Mouse (Mus musculus) midbrain, postnatal 0 days (tissue): ENCODE data around the gene Gm20716. TPM values are rescaled to one million over a fixed set of nuclear protein-coding genes. Genes with fewer than 3 reads are reported as not detected.

Source experiments
- ATAC-seq: fragments of 200-750 bp; cut with Nextera tagmentation; 2 replicates; pipeline ENCODE4 v1.8.0; 2017; ENCODE audit warnings: moderate number of reproducible peaks, mild to moderate bottlenecking, moderate TSS enrichment, moderate library complexity; ENCODE audit not compliant: low FRiP score
- DNase-seq: peaks from one replicate; pipeline ENCODE4 v3.0.0-alpha.2; 2015; ENCODE audit warnings: low spot score
- H3K27ac ChIP-seq: fragments of 300-500 bp; sonication (generic); 2 replicates; pipeline ENCODE4 v1.5.1; 2014; ENCODE audit warnings: low read depth, mild to moderate bottlenecking, low read length, mixed read lengths
- H3K27me3 ChIP-seq: fragments of 300-500 bp; sonication (generic); 2 replicates; pipeline ENCODE4 v1.6.1; 2014; ENCODE audit warnings: low read length, control low read depth, mixed read lengths; ENCODE audit not compliant: insufficient read depth
- H3K36me3 ChIP-seq: fragments of 300-500 bp; sonication (generic); 2 replicates; pipeline ENCODE4 v1.6.1; 2014; ENCODE audit warnings: low read length, control low read depth, mixed read lengths; ENCODE audit not compliant: insufficient read depth
- H3K4me1 ChIP-seq: fragments of 300-500 bp; sonication (generic); 2 replicates; pipeline ENCODE4 v1.6.1; 2014; ENCODE audit warnings: mild to moderate bottlenecking, control low read depth, antibody characterized with exemption, low read length, mixed read lengths; ENCODE audit not compliant: insufficient read depth
- H3K4me2 ChIP-seq: fragments of 300-500 bp; sonication (generic); 2 replicates; pipeline ENCODE4 v1.6.1; 2014; ENCODE audit warnings: low read depth, mild to moderate bottlenecking, low read length, mixed read lengths; ENCODE audit not compliant: poor library complexity, severe bottlenecking
- H3K4me3 ChIP-seq: fragments of 300-500 bp; sonication (generic); 2 replicates; pipeline ENCODE4 v1.5.1; 2014; ENCODE audit warnings: low read depth, mild to moderate bottlenecking, low read length, moderate library complexity
- H3K9ac ChIP-seq: fragments of 300-500 bp; sonication (generic); replicated peaks from 2 replicates; pipeline ENCODE4 v1.6.1; 2014; ENCODE audit warnings: mild to moderate bottlenecking, low read length, moderate library complexity, mixed read lengths; ENCODE audit not compliant: poor library complexity, severe bottlenecking
- H3K9me3 ChIP-seq: fragments of 300-500 bp; sonication (generic); 2 replicates; pipeline ENCODE4 v1.6.1; 2016; ENCODE audit warnings: low read length, control low read depth
- CTCF ChIP-seq: IDR thresholded peaks from 2 replicates; pipeline ENCODE4 v1.5.1; 2016; ENCODE audit warnings: antibody characterized with exemption, mild to moderate bottlenecking
- WGBS: fragments of 180-500 bp; shearing (Covaris S2); extraction: QIAGEN DNeasy Blood & Tissue Kit; methylation state at CpG from one replicate; pipeline ENCODE4 v1.1.7; 2014; 5-methylcytosine and 5-hydroxymethylcytosine counted together
- polyA plus RNA-seq: library from polyadenylated mRNA; unstranded; fragments of >200 nt; fragmentation: Nextera tagmentation; extraction: Ambion mirVana; gene quantifications from 2 replicates; pipeline ENCODE4 v1.2.1, GENCODE M21; 2015
- total RNA-seq: library from RNA; depleted of rRNA; stranded (reverse); fragments of >200 nt; gene quantifications from 2 replicates; pipeline ENCODE4 v1.2.3, GENCODE M21; 2014

The Gm20716 gene
- total and polyA plus RNA-seq, 2 experiments from 2014 or later: 16.0 to 43.2 TPM

DNA sequence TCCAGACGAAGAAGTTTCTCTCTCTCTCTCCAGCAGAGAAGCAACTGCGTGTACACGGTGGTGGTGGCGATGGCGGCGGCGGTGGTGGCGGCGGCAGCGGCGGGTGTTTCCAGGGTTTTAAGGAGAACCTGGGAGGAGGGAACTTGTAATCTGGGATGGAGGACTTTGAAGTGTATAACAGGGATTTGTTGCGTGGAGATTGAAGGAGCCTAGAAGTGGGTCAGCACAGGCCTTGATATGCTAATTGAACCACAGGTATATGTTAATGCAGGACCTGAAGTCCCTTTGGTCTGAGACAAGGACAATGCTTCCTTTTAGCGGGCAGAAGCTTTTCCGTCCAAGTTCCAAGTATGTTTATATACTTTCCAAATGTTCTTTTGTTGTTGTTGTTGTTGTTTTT is 73.8 kb downstream of the Gm20716 start:
- no peaks in the 10 kb centered on the region for H3K36me3 ChIP-seq

DNA sequence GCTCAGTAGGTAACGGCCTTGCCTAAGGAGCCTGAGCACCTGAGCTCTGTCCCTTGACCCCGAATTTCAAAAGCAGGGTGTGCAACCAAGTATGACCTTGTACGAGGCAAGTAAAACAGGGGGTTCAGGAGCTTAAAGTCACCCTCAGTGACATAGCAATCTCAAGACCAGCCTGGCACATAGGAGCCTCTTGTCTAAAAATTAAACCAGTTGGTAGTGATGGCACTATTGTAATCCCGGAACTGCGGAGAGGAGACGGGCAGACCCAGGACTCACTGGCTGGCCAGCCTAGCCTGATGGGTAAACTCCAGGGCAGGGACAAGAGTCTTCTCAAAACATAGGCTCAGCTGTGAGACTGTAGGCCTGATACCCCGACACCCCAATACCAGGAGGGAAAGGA is 74.5 kb downstream of the Gm20716 start:
- no peaks in the 10 kb centered on the region; the same call in 1 of the 2 replicates for H3K27me3 ChIP-seq
- H3K9ac ChIP-seq: no peak overlapping the region
- WGBS: 83% methylated on average over 7 of the region's 7 CpGs
- H3K36me3 ChIP-seq: no peaks in the 10 kb centered on the region
- H3K9me3 ChIP-seq: no peaks in the 10 kb centered on the region
- no peak overlapping the region for H3K27ac ChIP-seq
- H3K4me1 ChIP-seq: no peaks in the 10 kb centered on the region; the same call in 1 of the 2 replicates
- DNase-seq (no peak), ATAC-seq (no peak)
- H3K4me2 ChIP-seq: no peak overlapping the region
- no peak for TF ChIP-seq CTCF
- no peak overlapping the region for H3K4me3 ChIP-seq

More for the DNA sequence above, 73.8 kb downstream of the Gm20716 start:
- Histone ChIP-seq H3K4me1 (no peaks in the 10 kb centered on the region; the same call in 1 of the 2 replicates), H3K27me3 (no peaks in the 10 kb centered on the region; the same call in 1 of the 2 replicates), H3K9ac (no peak overlapping the region), H3K4me3 (no peak overlapping the region), H3K4me2 (no peak overlapping the region), H3K9me3 (no peaks in the 10 kb centered on the region), H3K27ac (no peak overlapping the region)
- ATAC-seq: no peak
- 33% methylated on average over 14 of the region's 14 CpGs for WGBS
- no peak for DNase-seq
- TF ChIP-seq CTCF: no peak

DNA sequence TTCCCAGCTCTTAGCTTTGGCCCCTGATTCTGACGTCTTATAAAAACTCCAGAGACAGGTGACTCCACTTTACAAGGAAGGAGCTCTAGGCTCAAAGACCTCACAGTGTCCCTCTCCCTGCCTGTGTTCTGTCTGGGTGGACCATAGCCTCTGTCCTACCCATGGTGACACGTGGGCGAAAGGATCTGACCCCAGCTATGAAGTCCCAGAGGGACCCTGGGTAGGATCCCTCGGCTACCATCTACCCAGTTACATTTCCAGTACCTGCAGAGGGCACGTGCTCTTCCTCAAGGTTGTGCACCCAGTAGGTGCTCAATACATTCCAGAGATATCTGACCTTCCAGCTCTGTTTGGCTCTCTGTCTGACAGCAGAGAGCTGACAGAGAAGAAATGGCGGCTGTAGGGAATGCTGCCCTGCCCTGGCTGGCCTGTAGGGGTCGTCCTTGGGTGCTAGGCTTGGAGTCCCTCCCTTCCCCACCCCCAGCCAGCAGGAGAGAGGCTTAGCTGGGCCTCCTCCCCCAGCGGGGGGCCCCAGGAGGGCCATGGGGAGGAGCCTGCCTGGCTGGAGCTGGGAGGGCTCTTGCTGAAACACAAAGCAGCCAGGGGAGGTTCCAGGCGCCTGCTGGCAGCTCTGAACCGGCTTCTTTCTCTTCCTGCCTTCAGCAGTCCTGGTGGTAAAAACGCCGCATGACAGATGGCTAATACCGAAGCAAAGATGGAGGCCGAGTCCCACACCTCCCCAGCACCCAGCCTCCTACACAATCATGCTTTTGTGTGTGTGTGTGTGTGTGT is 75.9 kb downstream of the Gm20716 start:
- Histone ChIP-seq H3K4me2 (no peak overlapping the region), H3K27me3 (no peaks in the 10 kb centered on the region), H3K4me3 (no peak overlapping the region), H3K27ac (no peak overlapping the region), H3K4me1 (no peaks in the 10 kb centered on the region; the same call in 1 of the 2 replicates), H3K9ac (no peak overlapping the region), H3K9me3 (no peaks in the 10 kb centered on the region), H3K36me3 (no peaks in the 10 kb centered on the region)
- ATAC-seq (peak; percentile 87), DNase-seq (peak; percentile 88)
- 24% methylated on average over 14 of the region's 14 CpGs for WGBS
- peak; percentile 72 for TF ChIP-seq CTCF

DNA sequence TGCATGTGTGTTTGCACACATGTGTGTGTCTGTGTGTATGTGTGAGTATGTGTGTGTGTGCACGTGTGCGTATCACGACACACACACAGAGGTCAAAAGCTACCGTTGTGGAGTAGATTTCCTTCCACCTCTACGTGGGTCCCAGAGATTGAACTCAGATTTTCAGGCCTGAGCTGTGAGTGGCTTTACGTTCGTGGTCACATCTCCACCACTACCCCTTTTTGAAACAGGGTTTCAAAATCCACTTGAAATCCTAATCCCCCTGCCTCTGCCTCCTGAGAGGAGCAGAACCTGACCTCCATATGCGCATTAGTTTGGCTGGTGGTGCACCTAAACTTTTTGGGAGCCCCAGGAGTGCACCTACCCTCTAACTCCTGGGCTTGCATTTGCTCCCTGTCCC is 80.9 kb downstream of the Gm20716 start:
- no peaks in the 10 kb centered on the region for H3K27me3 ChIP-seq
- DNase-seq: no peak
- no peaks in the 10 kb centered on the region for H3K9me3 ChIP-seq
- no peak overlapping the region for H3K9ac ChIP-seq
- no peak overlapping the region for H3K27ac ChIP-seq
- 94% methylated on average over 8 of the region's 8 CpGs for WGBS
- no peaks in the 10 kb centered on the region for H3K36me3 ChIP-seq
- H3K4me1 ChIP-seq: no peaks in the 10 kb centered on the region
- no peak overlapping the region for H3K4me2 ChIP-seq
- no peak for TF ChIP-seq CTCF
- H3K4me3 ChIP-seq: no peak overlapping the region
- ATAC-seq: no peak

DNA sequence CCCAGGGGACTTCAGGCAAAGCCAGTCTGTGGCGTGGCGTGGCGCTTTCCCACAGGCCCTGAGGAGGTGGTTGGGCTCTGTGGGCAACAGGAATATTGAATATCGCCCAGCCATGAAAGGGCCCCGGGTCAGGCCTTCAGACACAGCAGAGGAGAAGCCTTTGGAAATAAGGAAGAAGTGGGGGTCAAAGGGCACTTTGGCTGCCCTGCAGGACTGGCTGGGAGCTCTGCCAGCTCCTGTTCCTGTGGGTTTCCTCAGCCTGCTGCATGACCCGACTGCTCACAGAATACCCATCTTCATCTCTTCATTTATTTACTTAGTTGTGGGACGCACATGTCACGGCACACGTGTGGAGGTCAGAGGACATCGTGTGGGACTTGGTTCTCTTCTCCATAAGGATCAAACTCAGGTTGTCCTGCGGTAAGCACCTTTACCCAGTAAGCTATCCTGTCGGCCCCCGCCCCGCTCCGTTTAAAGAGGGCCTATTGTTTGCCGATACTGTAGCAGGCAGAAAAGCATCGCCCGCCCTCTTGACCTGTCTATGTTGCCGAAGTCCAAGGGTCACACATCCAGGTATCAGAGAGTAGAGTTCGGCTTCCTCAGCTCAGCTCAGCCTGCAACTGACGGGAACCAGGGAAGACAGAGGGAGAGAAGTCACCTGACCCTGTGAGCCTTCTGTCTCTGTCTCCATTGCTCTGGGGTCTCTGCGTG is 82.3 kb downstream of the Gm20716 start:
- Histone ChIP-seq H3K4me1 (no peaks in the 10 kb centered on the region; the same call in 1 of the 2 replicates), H3K4me3 (no peak overlapping the region), H3K4me2 (no peak overlapping the region), H3K36me3 (no peaks in the 10 kb centered on the region), H3K27me3 (no peaks in the 10 kb centered on the region), H3K27ac (no peak overlapping the region), H3K9ac (no peak overlapping the region), H3K9me3 (no peaks in the 10 kb centered on the region)
- DNase-seq: no peak
- 68% methylated on average over 22 of the region's 22 CpGs for WGBS
- no peak for ATAC-seq
- TF ChIP-seq CTCF: no peak

DNA sequence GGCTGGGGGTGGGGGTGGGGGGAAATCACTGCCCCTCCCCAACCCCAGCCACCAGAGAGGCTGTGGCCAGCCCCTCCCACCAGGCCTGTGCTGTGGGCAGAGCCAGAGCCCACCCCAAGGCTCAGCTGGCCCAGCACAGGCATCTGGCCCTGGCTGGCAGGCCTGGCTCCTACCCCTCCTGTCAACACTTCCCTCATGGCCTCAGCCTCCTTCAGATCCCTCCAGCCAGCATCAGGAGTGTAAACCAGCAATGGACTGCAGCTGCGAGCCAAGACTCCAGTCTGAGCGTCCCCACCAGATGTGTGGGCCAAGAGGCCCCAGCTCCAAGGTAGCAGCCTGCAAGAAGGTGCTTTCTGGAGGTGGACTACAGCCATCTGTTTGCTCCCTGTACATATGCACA is 84.7 kb downstream of the Gm20716 start:
- no peak for DNase-seq
- Histone ChIP-seq H3K4me2 (no peak overlapping the region), H3K9me3 (no peaks in the 10 kb centered on the region), H3K27ac (no peak overlapping the region), H3K4me1 (no peaks in the 10 kb centered on the region; the same call in 1 of the 2 replicates), H3K9ac (no peak overlapping the region), H3K36me3 (no peaks in the 10 kb centered on the region), H3K4me3 (no peak overlapping the region), H3K27me3 (no peaks in the 10 kb centered on the region)
- no peak for ATAC-seq
- 71% methylated on average over 2 of the region's 2 CpGs for WGBS
- no peak for TF ChIP-seq CTCF
